Mouse (Mus musculus) left cerebral cortex, adult 8-10 months (tissue): ENCODE results near the gene Chd2. TPM values are rescaled to one million over a fixed set of nuclear protein-coding genes. Genes with fewer than 3 reads are reported as not detected.

Source experiments
- DNase-seq, 2 experiments: peaks; one replicate each; pipeline ENCODE4 v3.0.0; 2022; ENCODE audit warnings: low spot score in 2 of 2
- total RNA-seq, 4 experiments: library from RNA; stranded (reverse); gene quantifications; 2 replicates each; pipeline ENCODE4 v1.2.4; 2022

The Chd2 gene
- total RNA-seq, 4 experiments from 2014 or later, result 45.2 to 57.4 (median 48.6) TPM

GRCm38 (mm10) chr7:73564131-73564530, 22.5 kb upstream of the Chd2 start:
- no peak for DNase-seq

- no peak for DNase-seq
These were observed 19.9 kb upstream of the Chd2 start for GRCm38 (mm10) chr7:73561492-73562055.

- DNase-seq, result no peak
These were observed 19.2 kb upstream of the Chd2 start for GRCm38 (mm10) chr7:73560811-73561210.

- no peak for DNase-seq
These were observed 18.2 kb upstream of the Chd2 start for GRCm38 (mm10) chr7:73559853-73560190.

- DNase-seq, result no peak
These were observed 17.7 kb upstream of the Chd2 start for GRCm38 (mm10) chr7:73559170-73559852.

GRCm38 (mm10) chr7:73558293-73559169, 16.9 kb upstream of the Chd2 start:
- DNase-seq, result peak; percentile 94 to 100

- DNase-seq, result peak; percentile 48 to 51
These were observed 16.1 kb upstream of the Chd2 start for GRCm38 (mm10) chr7:73557671-73558265.

GRCm38 (mm10) chr7:73556688-73557667, 15.3 kb upstream of the Chd2 start:
- DNase-seq, result no peak

GRCm38 (mm10) chr7:73555918-73556580, 14.4 kb upstream of the Chd2 start:
- no peak for DNase-seq

- DNase-seq, result no peak
These were observed 13.2 kb upstream of the Chd2 start for GRCm38 (mm10) chr7:73554849-73555248.

- no peak for DNase-seq
These were observed 11.5 kb upstream of the Chd2 start for GRCm38 (mm10) chr7:73553160-73553559.

GRCm38 (mm10) chr7:73552054-73552750, 10.6 kb upstream of the Chd2 start:
- DNase-seq, result no peak

- no peak for DNase-seq
These were observed 9.7 kb upstream of the Chd2 start for GRCm38 (mm10) chr7:73551370-73551769.

GRCm38 (mm10) chr7:73548051-73548450, 6.4 kb upstream of the Chd2 start:
- no peak for DNase-seq

- no peak for DNase-seq
These were observed 5.2 kb upstream of the Chd2 start for GRCm38 (mm10) chr7:73546561-73547510.

- no peak for DNase-seq
These were observed 3.4 kb upstream of the Chd2 start for GRCm38 (mm10) chr7:73545004-73545403.

GRCm38 (mm10) chr7:73542131-73542853, 662 bp upstream of the Chd2 start:
- DNase-seq, result no peak

- DNase-seq, result no peak
These were observed 595 bp downstream of the Chd2 start for GRCm38 (mm10) chr7:73541079-73541390.
